Comparison of ENCODE assay signal across 8 mouse cellular contexts in genomic region chr2:180346820-180347497, GRCm38 (mm10). TPM values are rescaled to one million over a fixed set of nuclear protein-coding genes. Genes with fewer than 3 reads are reported as not detected.
A peak's percentile ranks its signal among the peaks of the same experiment; 100 is the strongest.
DNase-seq lines count a peak whose midpoint lies in the region; ATAC-seq lines count a peak whose summit lies in the region.

No protein-coding gene starts in this region.

- H3K4me2 ChIP-seq in hindbrain, embryonic 16.5 days (ENCODE audit: low read length): no peak overlapping the region

- no peak overlapping the region for H3K27ac ChIP-seq in hindbrain, embryonic 16.5 days (ENCODE audit: low read depth, low read length)

- no peaks in the 10 kb centered on the region for H3K9me3 ChIP-seq in hindbrain, embryonic 16.5 days (ENCODE audit: control insufficient read depth, low read length)

- H3K4me3 ChIP-seq in hindbrain, embryonic 16.5 days (ENCODE audit: low read length): no peak overlapping the region

- ATAC-seq in hindbrain, embryonic 16.5 days: peak; percentile 63

- peak; percentile 82 for DNase-seq in T-cell, adult 2 months (ENCODE audit: low spot score)
- peak; percentile 80 to 85 for DNase-seq in cerebellum, postnatal 25 days
- DNase-seq in frontal cortex, postnatal 36 days (ENCODE audit: low spot score in 2 of 2): peak; percentile 66 to 75
- DNase-seq in layer of hippocampus, postnatal 36 days: peak; percentile 72 to 74
- peak; percentile 85 to 87 for DNase-seq in lung, postnatal 4 days
- peak; percentile 73 for DNase-seq in retina, postnatal 7 days (ENCODE audit: low read depth, low spot score)
- peak; percentile 62 to 75 for DNase-seq in urinary bladder, adult 18-20 months (ENCODE audit: low spot score in 2 of 2)

- 30% methylated on average over 9 of the region's 9 CpGs for WGBS in hindbrain, embryonic 16.5 days

- H3K9ac ChIP-seq in hindbrain, embryonic 16.5 days (ENCODE audit: low read depth, low read length): peak overlapping the region; percentile 41; the same call in 1 of the 2 replicates

- H3K36me3 ChIP-seq in hindbrain, embryonic 16.5 days (ENCODE audit: control insufficient read depth, insufficient read depth, low read length): no peaks in the 10 kb centered on the region

- no peaks in the 10 kb centered on the region for H3K4me1 ChIP-seq in hindbrain, embryonic 16.5 days (ENCODE audit: control insufficient read depth, insufficient read depth, low read depth, low read length)

- H3K27me3 ChIP-seq in hindbrain, embryonic 16.5 days (replicated peaks; ENCODE audit: control insufficient read depth, insufficient read depth, low read length): no peaks in the 10 kb centered on the region

RNA-seq across cellular contexts. Expression of gene Gata5, which starts 12.5 kb away (rescaled TPM):
- polyA plus RNA-seq in hindbrain, embryonic 16.5 days (2015; fragmentation: Nextera tagmentation; extraction: Ambion mirVana): not detected in 2 replicates
- not detected for total RNA-seq in layer of hippocampus, postnatal 36 days (2021)

RNA-seq across cellular contexts. Expression of gene Rbbp8nl, which starts 57.3 kb away (rescaled TPM):
- polyA plus RNA-seq in hindbrain, embryonic 16.5 days (2015; fragmentation: Nextera tagmentation; extraction: Ambion mirVana): not detected in 2 replicates
- not detected for total RNA-seq in layer of hippocampus, postnatal 36 days (2021)
